Mouse (Mus musculus) CH12.LX (cell line): Measurements from ENCODE around the gene Mrpl58. TPM values are rescaled to one million over a fixed set of nuclear protein-coding genes. Genes with fewer than 3 reads are reported as not detected.

Experiments
- DNase-seq: peaks from one replicate; pipeline ENCODE4 v3.0.0-alpha.2; 2013; ENCODE audit errors: extremely low read depth
- H3K27ac ChIP-seq: 2 replicates; pipeline ENCODE4 v1.5.1; 2012; ENCODE audit warnings: low read depth, mild to moderate bottlenecking, control low read depth, moderate library complexity; ENCODE audit not compliant: insufficient read depth
- H3K27me3 ChIP-seq: replicated peaks from 2 replicates; pipeline ENCODE3; 2012; ENCODE audit warnings: inconsistent platforms
- H3K36me3 ChIP-seq, 2 experiments: replicated peaks in 1 of 2; 2 replicates each; pipeline versions ENCODE3 to v1.6.1; 2012; ENCODE audit warnings: inconsistent platforms in 1 of 2, low read length in 1 of 2, mild to moderate bottlenecking in 1 of 2, mixed read lengths in 1 of 2, moderate library complexity in 1 of 2; ENCODE audit not compliant: control insufficient read depth in 1 of 2, insufficient read depth in 1 of 2
- H3K4me1 ChIP-seq, 2 experiments: 2 replicates each; pipeline ENCODE4 v1.6.1; 2012; ENCODE audit warnings: inconsistent platforms in 1 of 2, moderate library complexity in 1 of 2; ENCODE audit not compliant: insufficient read depth in 2 of 2, control insufficient read depth in 1 of 2
- H3K4me2 ChIP-seq: 2 replicates; pipeline ENCODE4 v1.6.1; 2012; ENCODE audit warnings: low read depth, mild to moderate bottlenecking, control low read depth; ENCODE audit not compliant: poor library complexity, insufficient read depth, severe bottlenecking
- H3K4me3 ChIP-seq, 3 experiments: fragments of 150-350 bp in 1 of 3; sonication (generic) in 1 of 3; replicated peaks in 1 of 3; 2 replicates each; pipeline versions ENCODE3 to v1.5.1; 2011 to 2012; ENCODE audit warnings: low read depth in 2 of 3, low read length in 2 of 3, mild to moderate bottlenecking in 2 of 3, moderate library complexity in 2 of 3, control low read depth in 1 of 3, improper control_type of control experiment in 1 of 3, inconsistent platforms in 1 of 3, mixed read lengths in 1 of 3; ENCODE audit not compliant: poor library complexity in 1 of 3
- H3K79me2 ChIP-seq: replicated peaks from 2 replicates; pipeline ENCODE4 v1.6.1; 2012; ENCODE audit warnings: mild to moderate bottlenecking, moderate library complexity; ENCODE audit not compliant: control insufficient read depth, poor library complexity, insufficient read depth, severe bottlenecking; ENCODE audit errors: extremely low read depth
- H3K9ac ChIP-seq: 2 replicates; pipeline ENCODE4 v1.6.1; 2012; ENCODE audit warnings: low read depth, mild to moderate bottlenecking, control low read depth, moderate library complexity; ENCODE audit not compliant: insufficient read depth
- H3K9me3 ChIP-seq: replicated peaks from 2 replicates; pipeline ENCODE3; 2012; ENCODE audit warnings: low read length, inconsistent platforms, mixed read lengths
- CHD1 ChIP-seq: IDR thresholded peaks from 2 replicates; pipeline ENCODE4 v1.6.1; 2012; ENCODE audit warnings: low read depth, low read length, improper control_type of control experiment, inconsistent platforms
- CHD2 ChIP-seq: IDR thresholded peaks from 2 replicates; pipeline ENCODE4 v1.6.1; 2011; ENCODE audit warnings: low read length, improper control_type of control experiment
- KAT2A ChIP-seq: IDR thresholded peaks from 2 replicates; pipeline ENCODE4 v1.6.1; 2012; ENCODE audit warnings: low read length, improper control_type of control experiment, inconsistent platforms; ENCODE audit not compliant: insufficient replicate concordance
- MAX ChIP-seq: IDR thresholded peaks from 2 replicates; pipeline ENCODE4 v1.6.1; 2011; ENCODE audit warnings: low read length, improper control_type of control experiment
- MEF2A ChIP-seq: IDR thresholded peaks from 2 replicates; pipeline ENCODE4 v1.6.1; 2014; ENCODE audit warnings: low read depth, mild to moderate bottlenecking, inconsistent platforms, low read length, improper control_type of control experiment, borderline replicate concordance
- MXI1 ChIP-seq: IDR thresholded peaks from 2 replicates; pipeline ENCODE4 v1.6.1; 2011; ENCODE audit warnings: mild to moderate bottlenecking, low read depth, low read length, improper control_type of control experiment
- MYC ChIP-seq: IDR thresholded peaks from 2 replicates; pipeline ENCODE4 v1.6.1; 2011; ENCODE audit warnings: low read depth, mild to moderate bottlenecking, improper control_type of control experiment, low read length
- TCF12 ChIP-seq: IDR thresholded peaks from 2 replicates; pipeline ENCODE4 v1.6.1; 2014; ENCODE audit warnings: low read depth, mild to moderate bottlenecking, inconsistent platforms, low read length, improper control_type of control experiment
- USF1 ChIP-seq: IDR thresholded peaks from 2 replicates; pipeline ENCODE4 v1.6.1; 2014; ENCODE audit warnings: low read depth, mild to moderate bottlenecking, inconsistent platforms, low read length, improper control_type of control experiment
- USF2 ChIP-seq: conservative IDR thresholded peaks from 2 replicates; pipeline ENCODE4 v1.6.1; 2011; ENCODE audit warnings: low read depth, low read length, improper control_type of control experiment
- ZC3H11A ChIP-seq: IDR thresholded peaks from 2 replicates; pipeline ENCODE4 v1.6.1; 2012; ENCODE audit warnings: low read depth, mild to moderate bottlenecking, inconsistent platforms, low read length, improper control_type of control experiment
- dilution Hi-C: fragments of 300-500 bp; cut with MboI; formaldehyde crosslinking; loops from 2 replicates; pipeline ENCODE4 v1.14.3; 2020; ENCODE audit warnings: low sequenced_read_pairs; ENCODE audit not compliant: extremely low pct_unique_long_range_greater_than_20kb, extremely low pct_ligation_motif_present
- in situ Hi-C: fragments of 300-500 bp; cut with MboI; formaldehyde crosslinking; loops from 3 replicates; pipeline ENCODE4 v1.14.3; 2019; ENCODE audit warnings: low sequenced_read_pairs, low pct_ligation_motif_present, low pct_unique_long_range_greater_than_20kb, mixed read lengths
- polyA plus RNA-seq: library from polyadenylated mRNA; unstranded; fragments of >175 nt; gene quantifications from 2 replicates; pipeline ENCODE4 v1.2.1, GENCODE M21; 2012; ENCODE audit warnings: low read depth; ENCODE audit not compliant: insufficient read length
- total RNA-seq, 2 experiments: library from RNA; depleted of rRNA; stranded (reverse); fragments of 300-350 nt in 1 of 2; fragments of >200 nt in 1 of 2; gene quantifications; 2 replicates each; pipeline ENCODE4 v1.2.3; 2012 to 2014

Mrpl58 gene
- total and polyA plus RNA-seq, 3 experiments, result 113 to 161 (median 157) TPM

- peaks cover 30% of the 10 kb centered on the region for H3K27me3 ChIP-seq
- H3K36me3 ChIP-seq, result no peaks in the 10 kb centered on the region
- TF ChIP-seq USF2 (no peak), CHD1 (no peak), MEF2A (no peak), USF1 (no peak), MAX (no peak)
- TF ChIP-seq, all 38 proteins: peak for 0
- no peak overlapping the region for H3K4me2 ChIP-seq
- H3K9ac ChIP-seq, result no peak overlapping the region
- dilution Hi-C loops (no loop called here), in situ Hi-C loops (no loop called here)
- no peaks in the 10 kb centered on the region for H3K79me2 ChIP-seq
- H3K4me1 ChIP-seq, result peaks cover 8 to 23% of the 10 kb centered on the region in 2 experiments
- no peak overlapping the region for H3K4me3 ChIP-seq
- no peak for DNase-seq
- no peaks in the 10 kb centered on the region for H3K9me3 ChIP-seq
- H3K27ac ChIP-seq, result no peak overlapping the region
Observed at GRCm38 (mm10) chr11:115460976-115461375, 57.4 kb downstream of the Mrpl58 start.

DNA sequence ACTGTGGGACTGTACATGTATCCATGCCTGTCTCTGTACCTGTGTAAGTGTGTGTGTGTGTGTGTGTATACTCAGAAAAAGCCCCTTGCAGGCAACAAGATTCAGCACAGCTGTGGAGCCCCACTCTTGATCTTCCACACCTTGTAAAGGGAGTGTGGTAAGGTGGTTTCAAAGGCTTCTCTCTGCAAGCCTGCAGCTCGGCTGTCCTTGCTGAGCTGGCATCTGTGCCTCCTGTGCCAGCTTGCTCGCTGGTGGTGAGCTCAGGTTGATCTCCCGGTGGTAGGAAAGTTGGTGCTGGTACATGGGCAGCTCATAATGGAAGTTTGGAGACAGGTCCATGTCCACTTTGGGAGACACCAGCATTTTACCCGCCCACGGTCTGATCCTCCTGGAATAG, 58.3 kb downstream of the Mrpl58 start:
- no peak overlapping the region for H3K9ac ChIP-seq
- H3K9me3 ChIP-seq, result no peaks in the 10 kb centered on the region
- H3K4me2 ChIP-seq, result no peak overlapping the region
- no peak overlapping the region for H3K4me3 ChIP-seq
- dilution Hi-C loops (no loop called here), in situ Hi-C loops (no loop called here)
- peaks cover 8 to 23% of the 10 kb centered on the region in 2 experiments for H3K4me1 ChIP-seq
- TF ChIP-seq MEF2A (no peak), MYC (no peak), MXI1 (no peak), ZC3H11A (no peak), USF1 (no peak), TCF12 (no peak), KAT2A (no peak), CHD2 (no peak), CHD1 (no peak)
- no peak overlapping the region for H3K27ac ChIP-seq
- H3K36me3 ChIP-seq, result no peaks in the 10 kb centered on the region
- peaks cover 30% of the 10 kb centered on the region for H3K27me3 ChIP-seq
- no peaks in the 10 kb centered on the region for H3K79me2 ChIP-seq
- no peak for DNase-seq

Other genes starting within 250 kb of the Mrpl58 start
Only the 20 nearest of the 24 such genes appear.
- gene Grin2c, start 136.5 kb upstream of the Mrpl58 start, total RNA-seq (2012; rRNA removed), result 0.04 TPM in 1 of 2 replicates, not detected in the other
- not detected in 2 replicates for gene Grin2c, start 136.5 kb upstream of the Mrpl58 start, total RNA-seq (2014; rRNA removed)
- not detected in 2 replicates for gene Grin2c, start 136.5 kb upstream of the Mrpl58 start, polyA plus RNA-seq
- 62.2 and 63.3 TPM in 2 replicates for gene Fdxr, start 126.7 kb upstream of the Mrpl58 start, total RNA-seq (2012; rRNA removed)
- gene Fdxr, start 126.7 kb upstream of the Mrpl58 start, total RNA-seq (2014; rRNA removed), result 40.9 and 43.8 TPM in 2 replicates
- gene Fdxr, start 126.7 kb upstream of the Mrpl58 start, polyA plus RNA-seq, result 58.6 and 62.1 TPM in 2 replicates
- gene Fads6, start 106.1 kb upstream of the Mrpl58 start, total RNA-seq (2012; rRNA removed), result 6.9 and 8.5 TPM in 2 replicates
- gene Fads6, start 106.1 kb upstream of the Mrpl58 start, total RNA-seq (2014; rRNA removed), result 0.11 and 0.30 TPM in 2 replicates
- gene Fads6, start 106.1 kb upstream of the Mrpl58 start, polyA plus RNA-seq, result 0.56 and 0.63 TPM in 2 replicates
- gene Otop2, start 96.6 kb upstream of the Mrpl58 start, total RNA-seq (2012; rRNA removed), result not detected in 2 replicates
- gene Otop2, start 96.6 kb upstream of the Mrpl58 start, total RNA-seq (2014; rRNA removed), result not detected in 2 replicates
- gene Otop2, start 96.6 kb upstream of the Mrpl58 start, polyA plus RNA-seq, result not detected in 2 replicates
- 0.17 and 0.42 TPM in 2 replicates for gene Ush1g, start 81.7 kb upstream of the Mrpl58 start, total RNA-seq (2012; rRNA removed)
- gene Ush1g, start 81.7 kb upstream of the Mrpl58 start, total RNA-seq (2014; rRNA removed), result not detected in 2 replicates
- not detected in 2 replicates for gene Ush1g, start 81.7 kb upstream of the Mrpl58 start, polyA plus RNA-seq
- not detected in 2 replicates for gene Otop3, start 69.0 kb upstream of the Mrpl58 start, total RNA-seq (2012; rRNA removed)
- not detected in 2 replicates for gene Otop3, start 69.0 kb upstream of the Mrpl58 start, total RNA-seq (2014; rRNA removed)
- not detected in 2 replicates for gene Otop3, start 69.0 kb upstream of the Mrpl58 start, polyA plus RNA-seq
- gene Hid1, start 36.0 kb upstream of the Mrpl58 start, total RNA-seq (2012; rRNA removed), result 3.2 and 3.6 TPM in 2 replicates
- gene Hid1, start 36.0 kb upstream of the Mrpl58 start, total RNA-seq (2014; rRNA removed), result 0.12 TPM in 1 of 2 replicates, not detected in the other
- 0.36 and 0.57 TPM in 2 replicates for gene Hid1, start 36.0 kb upstream of the Mrpl58 start, polyA plus RNA-seq
- not detected in 2 replicates for gene Cdr2l, start 21.8 kb upstream of the Mrpl58 start, total RNA-seq (2012; rRNA removed)
- not detected in 2 replicates for gene Cdr2l, start 21.8 kb upstream of the Mrpl58 start, total RNA-seq (2014; rRNA removed)
- gene Cdr2l, start 21.8 kb upstream of the Mrpl58 start, polyA plus RNA-seq, result not detected in 2 replicates
- 500 and 564 TPM in 2 replicates for gene Atp5h, start 16.2 kb downstream of the Mrpl58 start, total RNA-seq (2012; rRNA removed)
- 671 and 759 TPM in 2 replicates for gene Atp5h, start 16.2 kb downstream of the Mrpl58 start, total RNA-seq (2014; rRNA removed)
- 711 and 734 TPM in 2 replicates for gene Atp5h, start 16.2 kb downstream of the Mrpl58 start, polyA plus RNA-seq
- 10.0 and 14.0 TPM in 2 replicates for gene Kctd2, start 16.4 kb downstream of the Mrpl58 start, total RNA-seq (2012; rRNA removed)
- gene Kctd2, start 16.4 kb downstream of the Mrpl58 start, total RNA-seq (2014; rRNA removed), result 6.8 and 8.5 TPM in 2 replicates
- gene Kctd2, start 16.4 kb downstream of the Mrpl58 start, polyA plus RNA-seq, result 13.3 and 13.7 TPM in 2 replicates
- gene Trim80, start 36.8 kb downstream of the Mrpl58 start, total RNA-seq (2012; rRNA removed), result not detected in 2 replicates
- not detected in 2 replicates for gene Trim80, start 36.8 kb downstream of the Mrpl58 start, total RNA-seq (2014; rRNA removed)
- gene Trim80, start 36.8 kb downstream of the Mrpl58 start, polyA plus RNA-seq, result not detected in 2 replicates
- gene Slc16a5, start 58.7 kb downstream of the Mrpl58 start, total RNA-seq (2012; rRNA removed), result 0.46 and 0.51 TPM in 2 replicates
- gene Slc16a5, start 58.7 kb downstream of the Mrpl58 start, total RNA-seq (2014; rRNA removed), result not detected in 2 replicates
- 0.68 and 0.71 TPM in 2 replicates for gene Slc16a5, start 58.7 kb downstream of the Mrpl58 start, polyA plus RNA-seq
- 8.7 and 8.9 TPM in 2 replicates for gene Armc7, start 71.9 kb downstream of the Mrpl58 start, total RNA-seq (2012; rRNA removed)
- 6.0 and 7.5 TPM in 2 replicates for gene Armc7, start 71.9 kb downstream of the Mrpl58 start, total RNA-seq (2014; rRNA removed)
- gene Armc7, start 71.9 kb downstream of the Mrpl58 start, polyA plus RNA-seq, result 12.5 TPM in 2 replicates
- gene Nt5c, start 88.1 kb downstream of the Mrpl58 start, total RNA-seq (2012; rRNA removed), result 151 and 154 TPM in 2 replicates
- 59.8 and 65.3 TPM in 2 replicates for gene Nt5c, start 88.1 kb downstream of the Mrpl58 start, total RNA-seq (2014; rRNA removed)
- gene Nt5c, start 88.1 kb downstream of the Mrpl58 start, polyA plus RNA-seq, result 175 and 190 TPM in 2 replicates
- gene Jpt1, start 110.6 kb downstream of the Mrpl58 start, total RNA-seq (2012; rRNA removed), result 294 and 358 TPM in 2 replicates
- 439 and 448 TPM in 2 replicates for gene Jpt1, start 110.6 kb downstream of the Mrpl58 start, total RNA-seq (2014; rRNA removed)
- 432 and 479 TPM in 2 replicates for gene Jpt1, start 110.6 kb downstream of the Mrpl58 start, polyA plus RNA-seq
- gene Sumo2, start 132.5 kb downstream of the Mrpl58 start, total RNA-seq (2012; rRNA removed), result 480 and 623 TPM in 2 replicates
- gene Sumo2, start 132.5 kb downstream of the Mrpl58 start, total RNA-seq (2014; rRNA removed), result 1,752 and 1,801 TPM in 2 replicates
- 960 and 1,020 TPM in 2 replicates for gene Sumo2, start 132.5 kb downstream of the Mrpl58 start, polyA plus RNA-seq
- gene Nup85, start 160.7 kb downstream of the Mrpl58 start, total RNA-seq (2012; rRNA removed), result 290 and 340 TPM in 2 replicates
- 282 and 305 TPM in 2 replicates for gene Nup85, start 160.7 kb downstream of the Mrpl58 start, total RNA-seq (2014; rRNA removed)
- 326 and 368 TPM in 2 replicates for gene Nup85, start 160.7 kb downstream of the Mrpl58 start, polyA plus RNA-seq
- 172 and 217 TPM in 2 replicates for gene Mrps7, start 200.2 kb downstream of the Mrpl58 start, total RNA-seq (2012; rRNA removed)
- gene Mrps7, start 200.2 kb downstream of the Mrpl58 start, total RNA-seq (2014; rRNA removed), result 154 and 168 TPM in 2 replicates
- 157 and 184 TPM in 2 replicates for gene Mrps7, start 200.2 kb downstream of the Mrpl58 start, polyA plus RNA-seq
- gene Gga3, start 200.3 kb downstream of the Mrpl58 start, total RNA-seq (2012; rRNA removed), result 18.7 and 22.6 TPM in 2 replicates
- 7.7 TPM in 2 replicates for gene Gga3, start 200.3 kb downstream of the Mrpl58 start, total RNA-seq (2014; rRNA removed)
- 37.2 and 39.8 TPM in 2 replicates for gene Gga3, start 200.3 kb downstream of the Mrpl58 start, polyA plus RNA-seq
- 143 and 177 TPM in 2 replicates for gene Mif4gd, start 209.2 kb downstream of the Mrpl58 start, total RNA-seq (2012; rRNA removed)
- 160 and 174 TPM in 2 replicates for gene Mif4gd, start 209.2 kb downstream of the Mrpl58 start, total RNA-seq (2014; rRNA removed)
- gene Mif4gd, start 209.2 kb downstream of the Mrpl58 start, polyA plus RNA-seq, result 131 and 143 TPM in 2 replicates